Mouse (Mus musculus): ENCODE results near the gene Igsf8.
A peak's percentile ranks its signal among the peaks of the same experiment; 100 is the strongest.

The Igsf8 gene

DNA sequence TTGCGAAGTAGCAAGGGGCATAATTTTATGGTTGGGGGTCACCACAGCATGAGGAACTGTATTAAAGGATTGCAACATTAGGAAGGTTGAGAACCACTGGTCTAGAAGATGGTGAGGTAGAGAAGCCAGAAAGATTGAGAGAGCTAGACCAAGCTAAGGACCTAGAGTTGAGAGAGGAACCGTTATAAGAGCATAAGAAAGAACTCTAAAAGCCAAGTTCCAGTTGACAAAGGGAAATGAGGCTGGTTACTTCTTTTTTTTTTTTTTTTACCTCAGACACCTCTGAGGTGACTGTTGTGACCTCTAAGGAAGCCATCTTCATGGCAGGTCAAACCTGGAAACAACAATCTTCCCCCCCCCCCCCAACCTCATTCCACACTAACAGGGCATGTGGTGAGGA lies 43.7 kb downstream of the Igsf8 start:
- no peak for DNase-seq (ENCODE audit: low spot score)

DNA sequence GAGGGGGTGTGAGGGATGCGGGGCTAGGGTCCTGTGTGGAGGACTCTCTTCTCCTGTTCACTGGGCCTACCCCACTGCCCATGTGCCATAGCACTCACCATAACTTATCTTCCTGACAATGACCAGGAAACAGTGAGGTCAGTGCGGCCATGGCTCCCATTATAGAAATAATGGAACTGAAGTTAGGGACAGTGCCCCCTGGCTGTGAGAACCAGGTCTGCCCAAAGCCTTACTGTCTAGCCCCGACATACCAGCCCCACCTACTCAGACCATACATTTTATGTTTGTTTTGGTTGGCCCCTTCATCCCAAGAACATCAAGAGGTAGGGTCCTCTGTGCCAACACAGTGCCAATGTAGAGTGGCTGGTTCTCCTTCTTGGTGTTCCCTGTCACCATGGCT lies 44.2 kb downstream of the Igsf8 start:
- DNase-seq (ENCODE audit: low spot score), result no peak

DNA sequence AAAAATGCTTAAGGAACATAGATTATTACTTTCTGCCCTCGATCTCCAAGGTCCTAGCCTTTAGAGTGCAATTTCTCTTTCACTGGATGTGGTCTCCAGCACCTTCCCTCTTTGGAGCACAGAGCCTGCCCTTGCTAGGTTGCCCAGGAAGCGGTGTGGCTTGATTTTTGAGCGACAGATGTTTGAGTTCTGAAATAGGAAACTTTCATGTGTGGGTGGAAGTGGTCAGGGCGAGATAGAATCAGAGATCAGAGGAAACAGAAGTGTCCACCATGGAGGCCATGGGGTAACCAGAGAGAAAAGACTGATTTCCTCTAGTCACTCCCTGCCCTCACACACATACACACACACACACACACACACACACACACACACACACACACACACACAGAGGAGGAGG lies 44.8 kb downstream of the Igsf8 start:
- DNase-seq (ENCODE audit: low spot score), result no peak

DNA sequence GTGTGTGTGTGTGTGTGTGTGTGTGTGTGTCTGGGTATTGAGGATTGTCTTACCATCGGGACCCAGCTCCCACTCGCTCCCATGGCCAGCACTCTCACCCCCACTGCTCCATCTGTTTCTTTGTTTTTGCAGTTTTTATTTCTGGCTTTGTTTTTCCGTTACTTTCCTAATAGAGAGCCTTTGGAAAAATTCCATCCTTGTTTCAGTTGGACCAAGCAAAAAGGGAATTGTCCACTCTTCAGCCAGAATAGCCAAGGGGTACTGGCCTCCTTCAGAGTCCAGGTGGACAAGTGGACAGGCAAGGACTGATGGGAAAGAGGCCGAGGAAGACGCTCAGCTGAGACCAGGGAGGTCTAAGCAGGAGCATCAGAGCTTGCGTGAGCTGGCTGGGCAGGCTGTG lies 45.4 kb downstream of the Igsf8 start:
- no peak for DNase-seq (ENCODE audit: low spot score)

DNA sequence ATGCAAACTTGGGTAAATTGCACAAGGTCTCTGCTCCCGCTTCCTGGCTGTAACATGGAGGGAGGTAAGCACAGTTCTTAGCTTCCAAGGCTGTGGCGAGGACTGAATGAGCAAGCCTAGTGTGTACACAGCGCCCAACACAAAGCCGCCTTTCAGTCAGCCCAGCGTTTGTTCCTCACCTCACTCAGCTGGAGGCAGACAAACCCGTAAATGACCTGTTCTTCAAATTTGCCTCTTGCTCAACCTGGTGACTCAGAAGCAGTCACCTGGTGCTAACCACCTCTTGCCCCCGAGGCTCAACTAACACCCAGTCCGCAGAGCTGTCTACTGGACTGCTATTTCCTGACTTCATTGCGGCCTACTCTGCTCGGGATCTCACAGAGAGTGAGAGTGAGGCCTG lies 46.5 kb downstream of the Igsf8 start:
- DNase-seq (ENCODE audit: low spot score), result no peak

DNA sequence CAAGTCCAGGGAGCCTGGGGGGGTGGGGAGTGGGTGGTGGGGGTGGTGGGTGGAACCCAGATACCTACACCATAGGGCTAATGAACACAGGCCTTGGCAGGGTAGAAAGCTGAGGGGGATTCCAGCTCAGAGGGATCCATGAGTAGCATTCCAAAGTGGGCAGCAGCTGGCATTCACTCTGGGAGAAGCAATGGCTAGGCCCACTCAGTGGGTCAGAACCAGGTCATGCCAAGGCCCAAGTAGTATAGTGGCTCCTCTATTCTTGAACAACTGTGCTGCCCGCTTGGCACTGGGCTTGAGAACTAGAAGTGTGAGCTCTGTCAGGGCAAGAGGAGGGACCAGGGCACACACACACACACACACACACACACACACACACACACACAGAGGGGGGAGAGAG lies 47.0 kb downstream of the Igsf8 start:
- DNase-seq (ENCODE audit: low spot score), result no peak

DNA sequence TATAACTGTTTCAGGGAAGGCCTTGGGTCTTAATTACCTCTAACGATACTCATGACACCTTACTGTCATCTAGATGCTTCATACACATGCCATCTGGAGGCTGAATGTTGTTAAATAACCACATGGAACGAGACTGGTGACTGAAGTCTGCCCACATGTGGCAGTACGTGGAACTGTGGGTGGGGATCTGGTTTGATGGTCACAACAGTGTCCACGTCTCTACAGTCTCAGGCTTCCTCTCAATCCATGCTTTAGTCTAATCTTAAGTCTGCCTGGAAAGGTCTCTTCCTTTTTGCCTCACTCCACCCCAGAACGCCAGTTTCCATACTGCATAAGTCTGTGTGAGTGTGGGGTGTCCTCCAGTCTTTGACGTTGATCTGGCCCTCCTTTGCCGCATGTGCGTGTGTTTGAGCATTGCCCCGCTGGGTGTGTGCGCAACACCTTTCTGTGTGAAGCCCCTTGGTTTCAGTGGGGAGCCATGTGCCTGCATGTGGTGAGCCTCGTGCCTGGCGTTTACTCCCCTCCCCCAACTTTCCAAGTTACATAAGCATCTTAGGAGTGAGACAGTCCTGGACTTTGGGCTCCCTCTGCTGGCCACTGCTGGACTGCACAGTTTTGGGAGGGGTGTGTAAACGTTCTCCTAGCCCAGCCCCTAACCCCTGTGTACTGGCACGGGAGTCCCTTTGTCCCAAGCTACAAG lies 48.4 kb downstream of the Igsf8 start:
- peak; percentile 83 for DNase-seq (ENCODE audit: low spot score)

DNA sequence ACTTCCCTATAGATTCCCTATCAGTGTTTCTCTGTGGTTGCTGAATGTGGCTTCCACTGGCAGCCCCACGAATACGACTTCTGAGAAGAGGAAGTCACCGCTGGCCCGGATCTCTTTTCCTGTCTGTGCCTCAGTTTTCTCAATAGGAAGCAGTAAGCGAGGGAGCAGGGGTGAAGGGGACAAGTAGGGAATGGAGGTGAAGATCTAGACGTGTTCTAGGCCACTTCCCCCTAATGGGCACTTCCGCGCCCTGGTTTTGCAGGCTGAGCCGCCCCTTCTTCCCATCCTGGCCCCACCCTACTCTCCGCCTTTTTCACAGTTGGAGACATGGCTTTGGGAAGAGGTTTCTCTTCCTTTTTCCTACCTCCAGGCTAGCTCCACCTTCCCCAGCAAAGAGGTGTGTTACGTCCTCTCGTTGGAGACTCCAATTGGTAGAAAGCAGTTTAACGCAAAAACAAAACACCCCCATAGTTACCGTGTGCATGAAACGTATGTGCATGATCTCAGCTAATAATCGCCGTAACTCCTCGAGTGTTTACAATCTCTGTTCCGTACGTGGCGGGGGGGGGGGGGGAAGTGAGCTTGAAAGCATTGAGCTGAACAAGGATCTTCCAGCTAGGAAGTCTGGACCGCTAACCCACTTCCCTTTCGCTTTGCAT lies 49.9 kb downstream of the Igsf8 start:
- peak; percentile 40 for DNase-seq (ENCODE audit: low spot score)

DNA sequence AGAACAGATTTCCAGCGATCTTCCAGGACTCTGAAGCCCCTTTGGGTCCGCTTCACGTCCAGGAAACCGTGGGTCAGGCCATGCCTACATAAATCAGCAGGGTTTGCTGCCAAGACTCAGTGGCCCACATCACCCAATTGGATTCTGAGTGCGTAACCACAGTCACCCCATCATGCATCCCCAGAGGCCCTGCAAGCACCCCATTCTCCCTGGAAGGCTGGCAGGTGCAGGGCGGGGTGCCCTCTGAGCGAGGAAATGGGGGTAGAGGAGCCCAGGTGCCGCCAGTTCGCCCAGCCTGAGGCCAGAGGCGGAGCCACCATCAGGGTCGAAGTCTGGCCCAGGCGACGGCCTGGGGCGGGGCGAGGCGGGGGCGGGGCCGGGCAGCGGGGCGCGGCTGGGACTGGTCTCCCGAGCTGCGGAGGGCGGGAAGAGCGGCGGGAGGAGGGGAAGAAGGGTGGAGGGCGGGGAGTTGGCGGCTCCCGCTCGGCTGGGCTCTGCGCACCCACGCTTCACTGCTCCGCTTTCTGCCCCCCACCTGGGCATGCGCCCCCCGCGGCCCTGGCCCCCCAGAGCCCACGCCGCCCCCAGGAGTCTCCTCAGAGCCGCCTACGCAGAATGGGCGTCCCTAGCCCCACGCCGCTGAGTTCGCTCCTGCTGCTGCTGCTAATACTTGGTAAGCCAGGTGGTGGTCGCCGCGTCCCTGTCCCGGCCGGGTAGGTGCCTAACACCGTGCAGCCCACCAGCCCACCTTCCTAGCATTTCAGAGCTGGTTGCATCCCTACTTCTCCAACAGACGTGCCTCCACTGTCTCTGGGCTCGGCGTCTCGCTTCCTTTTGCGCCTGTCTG lies 50.7 kb downstream of the Igsf8 start:
- DNase-seq (ENCODE audit: low spot score), result peak; percentile 83

DNA sequence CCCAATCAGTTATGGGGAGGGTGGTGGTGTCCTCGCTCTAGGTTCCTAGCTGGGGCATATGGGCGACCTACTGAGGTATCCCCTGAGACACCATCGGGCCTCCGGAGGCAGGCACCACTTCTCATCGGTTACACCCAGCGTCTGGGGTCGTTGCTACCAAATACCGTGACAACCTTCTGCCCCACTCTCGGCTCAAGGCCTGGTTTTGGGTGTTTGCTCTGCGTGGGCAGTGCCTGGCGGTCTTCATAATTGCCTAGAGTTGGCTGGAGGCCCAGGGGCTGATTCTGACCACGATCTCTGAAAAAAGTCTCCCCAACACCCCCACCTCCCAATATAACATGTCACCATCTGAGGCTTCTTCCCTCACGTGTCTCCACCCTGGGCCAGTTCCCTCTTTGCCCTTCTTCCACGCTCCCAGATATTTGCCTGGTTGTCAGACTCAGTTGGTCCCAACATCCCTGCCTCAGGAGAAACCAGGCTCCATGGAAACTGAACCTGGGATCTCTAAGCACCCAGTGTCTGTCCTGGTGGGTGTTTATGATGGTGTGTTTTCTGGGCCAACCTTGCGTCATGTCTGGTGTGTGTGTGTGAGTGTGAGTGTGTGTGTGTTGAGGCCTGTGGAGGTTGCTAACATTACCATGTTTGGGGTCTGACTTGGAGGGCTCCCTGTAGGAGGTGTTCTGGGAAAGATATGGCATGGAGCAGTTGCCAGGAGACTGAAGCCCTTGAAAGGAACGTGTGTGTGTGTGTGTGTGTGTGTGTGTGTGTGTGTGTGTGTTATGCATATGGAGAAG lies 51.5 kb downstream of the Igsf8 start:
- DNase-seq (ENCODE audit: low spot score), result no peak

DNA sequence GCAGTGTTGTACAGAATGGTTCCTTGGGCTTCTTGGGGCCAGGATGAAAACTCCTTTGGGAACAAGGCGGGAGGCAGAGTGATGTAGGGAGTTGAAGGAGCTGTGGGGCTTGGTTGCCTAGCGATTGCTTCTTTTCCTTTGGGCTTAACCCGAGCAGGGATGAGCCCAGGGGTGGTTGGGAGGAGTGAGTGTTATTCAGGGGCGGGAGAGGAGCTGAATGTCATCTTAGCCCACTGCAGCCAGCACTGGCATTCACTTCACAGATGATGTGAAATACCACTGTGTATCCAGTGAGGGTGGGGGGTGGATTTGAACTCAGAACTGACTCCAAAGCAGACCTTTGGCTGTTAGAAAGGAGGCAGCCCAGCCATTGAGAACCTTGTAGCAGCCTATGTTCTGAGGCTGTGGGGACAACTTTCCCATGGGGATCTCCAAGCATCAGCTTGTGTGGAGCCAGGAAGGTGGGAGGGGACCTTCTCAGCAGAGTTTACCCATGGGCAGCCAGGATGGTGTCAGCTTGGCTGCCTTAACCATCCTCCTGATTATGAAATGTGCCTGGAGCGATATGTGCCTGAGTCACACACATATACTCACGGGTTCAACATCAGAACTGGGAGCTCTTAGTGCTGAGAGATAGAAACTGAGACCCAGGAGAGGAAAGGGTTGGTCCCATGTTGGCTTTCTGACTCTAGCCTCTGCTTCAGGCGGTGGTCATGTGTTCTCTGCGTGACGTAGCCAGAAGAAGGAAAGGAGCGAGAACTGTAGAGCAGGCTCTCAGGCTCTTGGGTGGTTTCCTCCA lies 52.4 kb downstream of the Igsf8 start:
- DNase-seq (ENCODE audit: low spot score), result no peak

DNA sequence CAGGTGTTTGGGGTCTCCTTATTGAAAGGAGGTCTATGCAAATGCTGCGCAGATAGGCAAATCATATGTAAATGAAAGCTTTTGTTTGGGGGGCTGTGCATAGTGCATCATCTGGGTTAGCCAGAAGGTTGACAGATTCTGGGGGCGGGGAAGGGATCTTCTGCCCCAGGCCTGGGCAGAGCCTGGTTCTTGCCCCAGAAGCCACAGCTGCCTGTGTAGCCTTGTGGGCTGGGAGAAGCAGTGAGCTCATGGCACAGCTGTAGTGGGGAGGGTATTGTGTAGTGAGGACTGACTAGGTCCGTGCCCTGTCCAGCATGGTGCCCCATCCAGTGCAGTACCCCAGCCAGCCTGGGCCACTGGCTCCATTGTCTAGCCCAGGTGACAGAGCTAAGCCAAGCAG lies 53.5 kb downstream of the Igsf8 start:
- no peak for DNase-seq (ENCODE audit: low spot score)

DNA sequence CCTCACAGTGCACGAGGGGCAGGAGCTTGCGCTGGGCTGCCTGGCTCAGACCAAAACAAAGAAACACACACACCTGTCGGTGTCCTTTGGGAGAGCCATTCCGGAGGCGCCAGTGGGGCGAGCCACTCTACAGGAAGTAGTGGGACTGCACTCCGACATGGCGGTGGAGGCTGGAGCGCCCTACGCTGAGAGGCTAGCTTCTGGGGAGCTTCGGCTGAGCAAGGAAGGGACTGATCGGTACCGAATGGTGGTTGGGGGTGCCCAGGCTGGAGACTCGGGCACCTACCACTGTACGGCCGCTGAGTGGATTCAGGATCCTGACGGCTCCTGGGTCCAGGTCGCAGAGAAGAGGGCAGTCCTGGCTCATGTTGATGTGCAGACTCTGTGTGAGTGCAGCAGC lies 56.0 kb downstream of the Igsf8 start:
- DNase-seq (ENCODE audit: low spot score), result no peak

DNA sequence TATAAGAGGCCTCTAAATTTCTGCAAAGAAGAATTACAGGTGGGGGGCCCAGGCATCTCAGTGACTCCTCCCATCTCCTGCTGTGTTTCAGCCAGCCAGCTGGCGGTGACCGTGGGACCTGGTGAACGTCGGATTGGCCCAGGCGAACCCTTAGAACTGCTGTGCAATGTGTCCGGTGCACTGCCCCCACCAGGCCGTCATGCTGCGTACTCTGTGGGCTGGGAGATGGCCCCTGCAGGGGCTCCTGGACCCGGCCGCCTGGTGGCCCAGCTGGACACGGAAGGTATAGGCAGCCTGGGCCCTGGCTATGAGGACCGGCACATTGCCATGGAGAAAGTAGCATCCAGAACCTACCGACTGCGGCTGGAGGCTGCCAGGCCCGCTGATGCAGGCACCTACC lies 56.5 kb downstream of the Igsf8 start:
- DNase-seq (ENCODE audit: low spot score), result no peak

DNA sequence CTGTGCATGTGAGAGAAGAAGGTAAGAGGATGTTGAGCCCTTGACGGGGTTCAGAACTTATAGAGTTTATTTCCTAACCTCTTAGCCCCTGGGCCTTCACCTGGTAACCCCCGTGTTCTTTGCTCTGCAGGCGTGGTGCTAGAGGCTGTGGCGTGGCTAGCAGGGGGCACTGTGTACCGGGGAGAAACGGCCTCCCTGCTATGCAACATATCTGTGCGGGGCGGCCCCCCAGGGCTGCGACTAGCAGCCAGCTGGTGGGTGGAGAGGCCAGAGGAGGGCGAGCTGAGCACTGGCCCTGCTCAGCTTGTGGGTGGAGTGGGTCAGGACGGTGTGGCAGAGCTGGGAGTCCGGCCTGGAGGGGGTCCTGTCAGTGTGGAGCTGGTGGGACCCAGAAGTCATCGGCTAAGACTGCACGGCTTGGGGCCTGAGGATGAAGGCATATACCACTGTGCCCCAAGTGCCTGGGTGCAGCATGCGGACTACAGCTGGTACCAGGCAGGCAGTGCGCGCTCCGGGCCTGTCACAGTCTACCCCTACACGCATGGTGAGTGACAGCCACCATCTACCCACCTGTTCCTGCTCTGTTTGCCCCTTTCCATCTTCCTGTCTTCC lies 57.1 kb downstream of the Igsf8 start:
- DNase-seq (ENCODE audit: low spot score), result no peak

DNA sequence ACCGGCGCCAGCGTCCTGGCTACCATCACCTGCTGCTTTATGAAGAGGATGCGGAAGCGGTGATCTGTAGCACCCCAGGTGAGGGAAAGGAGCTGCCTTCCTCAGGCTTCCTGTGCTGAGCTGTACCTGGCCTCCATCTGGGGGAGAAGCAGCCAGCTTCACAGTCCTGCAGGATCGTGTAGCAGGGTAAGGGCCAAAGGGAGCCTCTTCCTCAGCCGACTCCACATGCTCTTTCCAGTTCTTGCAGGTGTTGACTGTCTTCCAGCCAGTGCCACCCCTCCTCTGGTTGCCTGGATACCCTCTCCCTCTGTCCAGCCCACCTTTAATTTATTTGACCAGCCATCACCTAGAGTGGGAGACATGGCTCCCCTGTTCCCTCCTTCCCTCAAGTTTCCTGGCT lies 57.9 kb downstream of the Igsf8 start:
- DNase-seq (ENCODE audit: low spot score), result no peak

DNA sequence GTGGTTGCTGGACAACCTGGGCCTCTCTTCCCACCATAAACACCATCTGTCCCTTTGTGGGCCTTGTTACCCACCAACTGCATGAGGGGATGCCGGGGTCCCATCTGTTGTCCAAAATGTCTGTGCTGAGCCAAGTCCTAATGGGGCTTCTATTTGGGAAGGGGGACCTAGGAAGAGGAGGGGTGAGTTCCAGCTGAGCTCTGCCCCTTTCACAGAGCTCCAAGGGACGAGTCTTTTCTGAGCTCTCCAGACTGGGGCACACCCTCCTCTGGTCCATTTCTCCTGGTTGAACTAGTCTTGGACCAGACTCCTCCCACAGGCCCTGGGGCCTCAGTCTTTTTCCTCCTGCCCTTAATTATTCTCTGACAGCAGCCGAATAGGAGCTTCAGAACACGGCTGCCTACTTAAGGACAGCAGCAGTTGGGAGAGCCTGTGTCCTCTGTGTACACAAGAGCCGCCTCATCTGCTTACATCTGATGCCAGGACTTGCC lies 58.5 kb downstream of the Igsf8 start:
- DNase-seq (ENCODE audit: low spot score), result no peak

DNA sequence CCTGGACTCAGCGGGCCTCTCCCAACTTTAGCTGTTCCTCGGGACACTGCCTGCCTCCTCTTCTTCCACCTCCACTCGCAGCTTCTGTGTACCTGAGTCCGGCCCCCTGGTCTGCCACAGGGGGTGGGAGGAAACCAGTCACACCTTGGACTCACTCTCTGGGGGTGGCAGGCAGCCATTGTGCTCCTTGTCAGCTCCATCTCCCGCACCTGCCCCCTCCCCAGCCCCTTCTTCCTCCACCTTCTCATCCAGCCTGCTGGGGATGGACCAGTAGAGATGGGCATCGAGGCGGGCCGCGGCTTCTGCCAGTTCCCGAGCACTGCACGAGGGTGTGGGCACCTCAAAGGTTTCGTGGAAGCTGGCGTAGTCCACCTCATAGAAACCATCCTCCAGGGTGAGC lies 61.3 kb downstream of the Igsf8 start:
- no peak for DNase-seq (ENCODE audit: low spot score)

DNA sequence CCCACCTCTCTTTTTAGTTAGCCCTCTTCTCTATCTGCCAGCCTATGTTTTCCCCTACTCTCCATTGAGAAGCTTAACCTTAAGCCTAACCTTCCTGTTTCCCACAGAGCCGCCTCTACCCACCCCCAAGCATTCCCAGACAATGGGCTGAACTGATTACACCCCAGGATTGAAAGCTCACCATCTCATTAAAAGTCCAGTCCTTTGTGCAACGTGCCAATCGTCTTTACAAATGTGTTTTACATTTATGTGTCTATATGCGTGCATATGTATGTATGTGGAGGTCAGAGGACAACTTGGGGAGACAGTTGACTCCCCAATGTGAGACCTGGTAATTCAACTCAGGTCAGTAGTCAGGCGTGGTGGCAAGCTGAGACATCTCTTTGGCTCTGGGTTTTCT lies 61.9 kb downstream of the Igsf8 start:
- DNase-seq (ENCODE audit: low spot score), result no peak

DNA sequence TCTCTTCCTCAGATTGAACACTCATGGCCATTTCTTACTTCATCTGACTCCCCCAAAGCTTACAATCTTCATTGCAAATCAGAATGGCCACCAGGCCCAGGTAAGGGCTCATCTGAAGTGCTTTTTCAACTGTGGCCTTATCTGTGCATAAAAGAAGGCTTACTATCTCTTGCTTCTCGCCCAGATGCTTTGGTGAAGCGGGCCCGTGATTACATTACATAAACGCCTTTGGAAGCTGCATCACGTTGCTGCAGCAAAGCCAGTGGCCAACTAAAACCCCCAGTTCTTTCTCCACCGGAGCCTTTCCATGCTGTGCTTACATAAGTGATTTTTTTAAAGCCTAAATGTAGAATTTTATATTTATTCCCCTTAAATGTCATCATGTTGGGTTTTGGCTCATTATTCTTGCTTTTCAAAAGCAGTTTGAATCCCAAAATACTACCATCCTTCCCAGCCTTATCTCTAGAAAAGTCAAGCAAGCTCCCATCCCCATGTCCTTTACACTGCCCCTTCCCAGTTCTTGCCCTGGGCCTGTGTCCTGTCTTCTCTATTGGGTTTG lies 62.4 kb downstream of the Igsf8 start:
- DNase-seq (ENCODE audit: low spot score), result no peak

DNA sequence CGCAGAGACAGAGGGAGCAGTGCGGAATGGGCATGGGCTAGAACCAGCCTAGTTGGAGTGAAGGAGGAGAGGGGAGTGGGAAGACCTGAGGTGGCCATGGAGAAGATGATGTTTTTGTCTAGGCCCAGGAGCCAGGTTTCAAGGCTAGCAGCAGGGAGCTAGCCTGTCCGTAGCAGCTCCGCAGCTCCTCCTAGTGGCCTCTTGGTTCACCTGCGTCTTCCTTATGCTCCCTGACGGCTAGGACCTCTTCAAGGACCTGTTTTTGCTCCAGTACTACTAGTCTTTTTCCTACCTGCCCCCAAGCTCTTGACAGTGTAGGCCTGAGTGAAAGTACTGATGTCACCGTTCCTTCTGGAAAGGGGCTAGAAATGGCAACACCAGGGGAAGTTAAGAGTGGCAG lies 63.3 kb downstream of the Igsf8 start:
- DNase-seq (ENCODE audit: low spot score), result no peak

All from ovary, postnatal 10 days (tissue).